In genomic region chrX:7815016-7815415, GRCm38 (mm10) we compare ENCODE assay signal across 8 mouse cellular contexts. TPM values are rescaled to one million over a fixed set of nuclear protein-coding genes. Genes with fewer than 3 reads are reported as not detected.
DNase-seq lines count a peak whose midpoint lies in the region; ATAC-seq and TF ChIP-seq lines count a peak whose summit lies in the region.
"Not testable (repeated sequence)": the region's sequence is repeated elsewhere in the genome, so short reads cannot be mapped to it uniquely, and the experiment has no call there.

No protein-coding gene starts in this region.

- TF ChIP-seq POLR2A in thymus, adult 2 months (IDR thresholded peaks at IDR 0.05; ENCODE audit: control insufficient read depth, extremely low read depth, insufficient read depth, low read length, poor library complexity): not testable (repeated sequence)

- not testable (repeated sequence) for H3K9ac ChIP-seq in lung, postnatal 0 days (replicated peaks; ENCODE audit: low read depth)

- not testable (repeated sequence) for H3K9me3 ChIP-seq in lung, postnatal 0 days (ENCODE audit: low read length)

- H3K27ac ChIP-seq in layer of hippocampus, adult 2 months; lung, postnatal 0 days (ENCODE audit: low read length); thymus, adult 2 months (ENCODE audit: control insufficient read depth, insufficient read depth, low read length): not testable (repeated sequence)

- H3K36me3 ChIP-seq in lung, postnatal 0 days (ENCODE audit: insufficient read depth, low read length); thymus, adult 2 months (ENCODE audit: control insufficient read depth, insufficient read depth, low read length): not testable (repeated sequence)

- 55% methylated on average over 8 of the region's 8 CpGs for WGBS in lung, postnatal 0 days
- 79% methylated on average over 8 of the region's 8 CpGs for WGBS in thymus, adult 2 months

- not testable (repeated sequence) for H3K4me2 ChIP-seq in lung, postnatal 0 days (replicated peaks; ENCODE audit: low read depth, low read length)

- not testable (repeated sequence) for H3K27me3 ChIP-seq in lung, postnatal 0 days (replicated peaks; ENCODE audit: insufficient read depth, low read length); thymus, adult 2 months (ENCODE audit: control insufficient read depth, insufficient read depth, low read length)

- H3K4me3 ChIP-seq in layer of hippocampus, adult 2 months; lung, postnatal 0 days (ENCODE audit: low read depth, low read length); thymus, adult 2 months (ENCODE audit: control insufficient read depth, insufficient read depth, low read length): not testable (repeated sequence)

- peak; percentile 98 for ATAC-seq in erythroblast, adult 5-6 weeks (replicated peaks; ENCODE audit: low FRiP score, poor library complexity, severe bottlenecking)
- ATAC-seq in lung, postnatal 0 days: not testable (repeated sequence)

- not testable (repeated sequence) for TF ChIP-seq EP300 in lung, postnatal 0 days (IDR thresholded peaks at IDR 0.05)

- peak; percentile 8 for DNase-seq in A20 (ENCODE audit: low read depth, low spot score)
- DNase-seq in ZHBTc4 (ENCODE audit: low read depth, low spot score): peak; percentile 39
- peak; percentile 47 for DNase-seq in heart, postnatal 4 days
- not testable (repeated sequence) for DNase-seq in layer of hippocampus, adult 2 months (ENCODE audit: low spot score in 2 of 2)
- DNase-seq in lung, postnatal 0 days (ENCODE audit: low spot score): peak; percentile 10
- peak; percentile 15 for DNase-seq in ovary, postnatal 36 days (ENCODE audit: low spot score)
- peak; percentile 27 for DNase-seq in thymus, adult 2 months

- H3K4me1 ChIP-seq in lung, postnatal 0 days (ENCODE audit: insufficient read depth, low read depth, low read length); thymus, adult 2 months (replicated peaks; ENCODE audit: control insufficient read depth, insufficient read depth, low read length): not testable (repeated sequence)

- peak; percentile 61 for TF ChIP-seq CTCF in layer of hippocampus, adult 2 months (conservative IDR thresholded peaks at IDR 0.05)
- peak; percentile 55 for TF ChIP-seq CTCF in lung, postnatal 0 days (IDR thresholded peaks at IDR 0.05)
- TF ChIP-seq CTCF in thymus, adult 2 months (IDR thresholded peaks at IDR 0.05; ENCODE audit: borderline replicate concordance, control insufficient read depth, extremely low read depth, insufficient read depth, low read length, poor library complexity): not testable (repeated sequence)

RNA-seq across cellular contexts. Expression of gene Kcnd1, which starts 7.1 kb away (rescaled TPM):
- 4.8 and 5.4 TPM in 2 replicates for total RNA-seq in erythroblast, adult 5-6 weeks (2015; ENCODE audit: low replicate concordance)
- 3.6 and 4.5 TPM in 2 replicates for total RNA-seq in erythroblast, adult 5-6 weeks (2017; ENCODE audit: low replicate concordance)
- under 1 TPM; 0.48 to 0.59 TPM for total RNA-seq in heart, postnatal 4 days (2021)
- 1 to 10 TPM; 9.5 to 9.7 TPM for total RNA-seq in layer of hippocampus, adult 2 months (2021)
- 0.30 and 0.41 TPM in 2 replicates for polyA plus RNA-seq in lung, postnatal 0 days (2015; fragmentation: Nextera tagmentation; extraction: Ambion mirVana)
- polyA plus RNA-seq in thymus, adult 2 months (2012; rRNA removed): 1.1 TPM in 2 replicates

RNA-seq across cellular contexts. Expression of gene Gripap1, which starts 25.5 kb away (rescaled TPM):
- total RNA-seq in erythroblast, adult 5-6 weeks (2015; ENCODE audit: low replicate concordance): 146 and 177 TPM in 2 replicates
- total RNA-seq in erythroblast, adult 5-6 weeks (2017; ENCODE audit: low replicate concordance): 200 and 207 TPM in 2 replicates
- 10 to 100 TPM; 23.7 to 28.4 TPM for total RNA-seq in heart, postnatal 4 days (2021)
- 100 to 1,000 TPM; 105 to 108 TPM for total RNA-seq in layer of hippocampus, adult 2 months (2021)
- polyA plus RNA-seq in lung, postnatal 0 days (2015; fragmentation: Nextera tagmentation; extraction: Ambion mirVana): 22.1 and 25.6 TPM in 2 replicates
- 68.4 and 73.1 TPM in 2 replicates for polyA plus RNA-seq in thymus, adult 2 months (2012; rRNA removed)

RNA-seq across cellular contexts. Expression of gene Otud5, which starts 26.1 kb away (rescaled TPM):
- 399 and 555 TPM in 2 replicates for total RNA-seq in erythroblast, adult 5-6 weeks (2015; ENCODE audit: low replicate concordance)
- 691 and 1,009 TPM in 2 replicates for total RNA-seq in erythroblast, adult 5-6 weeks (2017; ENCODE audit: low replicate concordance)
- 10 to 100 TPM; 34.8 to 39.3 TPM for total RNA-seq in heart, postnatal 4 days (2021)
- 10 to 100 TPM; 82.6 to 83.8 TPM for total RNA-seq in layer of hippocampus, adult 2 months (2021)
- polyA plus RNA-seq in lung, postnatal 0 days (2015; fragmentation: Nextera tagmentation; extraction: Ambion mirVana): 29.0 and 30.3 TPM in 2 replicates
- polyA plus RNA-seq in thymus, adult 2 months (2012; rRNA removed): 112 TPM in 2 replicates

RNA-seq across cellular contexts. Expression of gene Tfe3, which starts 52.7 kb away (rescaled TPM):
- 16.1 and 20.2 TPM in 2 replicates for total RNA-seq in erythroblast, adult 5-6 weeks (2015; ENCODE audit: low replicate concordance)
- total RNA-seq in erythroblast, adult 5-6 weeks (2017; ENCODE audit: low replicate concordance): 7.1 and 18.2 TPM in 2 replicates
- 10 to 100 TPM; 16.2 to 16.5 TPM for total RNA-seq in heart, postnatal 4 days (2021)
- 10 to 100 TPM; 29.0 to 35.1 TPM for total RNA-seq in layer of hippocampus, adult 2 months (2021)
- 22.0 and 27.6 TPM in 2 replicates for polyA plus RNA-seq in lung, postnatal 0 days (2015; fragmentation: Nextera tagmentation; extraction: Ambion mirVana)
- 26.4 and 29.5 TPM in 2 replicates for polyA plus RNA-seq in thymus, adult 2 months (2012; rRNA removed)

Comparison
In these comparisons a context has a peak if more than half of its experiments do, and no peak if none do; other contexts are left out.
1. RNA of gene Otud5, which starts 26.1 kb away (total RNA-seq): 399 to 1,009 TPM in erythroblast, adult 5-6 weeks; 82.6 to 83.8 TPM in layer of hippocampus, adult 2 months and 34.8 to 39.3 TPM in heart, postnatal 4 days; every median in the first group is over 4 times any median in the second.